Mouse (Mus musculus) ES-E14 (cell line): ENCODE measurements around the gene Gm20683.

Source experiments
- ZC3H11A ChIP-seq: IDR thresholded peaks from 2 replicates; pipeline ENCODE4 v1.6.1; 2012; ENCODE audit warnings: low read depth, mild to moderate bottlenecking, inconsistent platforms, low read length, borderline replicate concordance
- ZNF384 ChIP-seq: IDR thresholded peaks from 2 replicates; pipeline ENCODE4 v1.6.1; 2012; ENCODE audit warnings: low read depth, low read length, inconsistent platforms

DNA sequence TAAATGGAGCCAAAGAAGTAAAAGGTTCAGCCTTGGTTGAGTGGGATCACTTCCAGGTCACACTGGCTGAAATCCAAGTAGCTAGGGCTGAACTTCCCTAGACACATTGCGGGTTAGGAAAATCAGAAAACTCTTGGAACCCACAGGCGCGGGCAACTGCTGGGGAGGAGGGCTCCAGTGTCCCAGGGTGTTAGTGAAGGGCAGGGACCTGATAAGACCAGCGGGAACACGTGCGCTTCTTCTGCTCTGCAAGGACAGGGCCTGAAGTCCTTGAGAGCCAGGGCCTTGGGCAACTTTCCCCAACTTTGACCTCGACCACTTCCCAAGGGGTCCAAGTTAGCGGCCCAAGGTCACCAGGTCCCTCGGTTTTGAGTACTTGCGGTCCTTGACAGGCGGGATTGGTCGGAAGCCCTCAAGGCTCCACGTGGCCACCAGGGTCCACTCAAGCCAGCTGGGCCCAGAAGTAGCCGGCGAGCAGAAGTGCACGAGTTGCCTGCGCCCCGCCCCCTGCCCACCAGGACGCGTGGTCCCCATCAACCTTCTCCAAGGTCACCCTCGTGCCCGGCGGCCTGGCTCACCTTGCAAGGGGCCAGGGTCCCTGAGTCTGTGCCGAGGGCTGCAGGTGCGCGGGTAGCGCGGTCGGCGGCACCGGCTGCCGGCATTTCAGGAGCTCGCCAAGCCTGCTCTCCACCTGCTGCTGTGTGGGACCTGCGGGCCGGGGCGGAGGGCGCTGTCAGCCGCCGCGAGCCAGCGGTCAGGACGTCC lies 26.5 kb upstream of the Gm20683 start:
- TF ChIP-seq ZC3H11A (no peak), ZNF384 (no peak)
